Mouse (Mus musculus) frontal cortex, adult 2 months (tissue): ENCODE results near the gene Glrx3. TPM values are rescaled to one million over a fixed set of nuclear protein-coding genes. Genes with fewer than 3 reads are reported as not detected.
"Not testable (repeated sequence)": the region's sequence is repeated elsewhere in the genome, so short reads cannot be mapped to it uniquely, and the experiment has no call there.

Source experiments
- DNase-seq, 2 experiments: peaks; one replicate each; pipeline ENCODE4 v3.0.0; 2022; ENCODE audit warnings: low spot score in 1 of 2; ENCODE audit errors: extremely low spot score in 1 of 2
- polyA plus RNA-seq: library from polyadenylated mRNA; depleted of rRNA; stranded (reverse); fragments of >200 nt; gene quantifications from 2 replicates; pipeline ENCODE4 v1.2.3, GENCODE M21; 2012; rRNA removed

Gene Glrx3
- polyA plus RNA-seq = 97.8 and 97.9 TPM in 2 replicates

DNA sequence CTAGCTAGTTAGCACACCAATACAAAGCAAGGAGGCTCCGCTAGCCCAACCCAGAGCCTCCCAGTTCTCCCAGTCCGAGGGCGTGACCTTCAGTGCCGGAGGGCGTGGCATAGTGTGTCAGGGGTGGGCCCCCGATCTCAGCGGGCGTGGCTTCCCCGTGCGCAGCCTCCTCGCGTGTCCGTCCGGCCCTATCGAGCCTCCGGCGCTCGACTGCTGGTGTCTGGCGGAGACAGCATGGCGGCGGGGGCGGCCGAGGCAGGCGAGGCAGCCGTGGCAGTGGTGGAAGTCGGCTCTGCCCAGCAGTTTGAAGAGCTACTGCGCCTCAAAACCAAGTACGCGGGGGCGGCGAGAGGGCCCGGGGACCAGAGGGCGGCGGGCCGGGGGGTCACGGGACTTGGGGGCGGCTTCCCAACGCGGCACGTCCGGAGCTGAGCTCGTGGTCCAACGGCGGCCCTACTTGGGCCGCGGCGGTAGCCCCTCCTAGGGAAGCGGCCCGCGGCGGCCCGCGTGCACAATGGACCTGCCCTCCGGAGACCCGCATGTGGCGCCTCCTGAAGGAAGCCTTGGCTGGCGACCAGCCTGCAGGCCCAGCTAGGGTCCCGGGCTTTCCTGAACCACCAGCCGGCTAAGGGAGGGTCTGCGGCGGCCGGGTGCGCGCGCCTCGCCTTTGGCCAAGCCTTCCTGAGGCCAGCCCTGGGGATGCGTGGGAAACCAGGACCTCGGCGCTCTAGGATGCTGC, at the start of gene Glrx3:
Glrx3 (plus strand) TSS at position 175 of the 739 bp plus-strand sequence.
- peak; percentile 90 to 96 for DNase-seq

DNA sequence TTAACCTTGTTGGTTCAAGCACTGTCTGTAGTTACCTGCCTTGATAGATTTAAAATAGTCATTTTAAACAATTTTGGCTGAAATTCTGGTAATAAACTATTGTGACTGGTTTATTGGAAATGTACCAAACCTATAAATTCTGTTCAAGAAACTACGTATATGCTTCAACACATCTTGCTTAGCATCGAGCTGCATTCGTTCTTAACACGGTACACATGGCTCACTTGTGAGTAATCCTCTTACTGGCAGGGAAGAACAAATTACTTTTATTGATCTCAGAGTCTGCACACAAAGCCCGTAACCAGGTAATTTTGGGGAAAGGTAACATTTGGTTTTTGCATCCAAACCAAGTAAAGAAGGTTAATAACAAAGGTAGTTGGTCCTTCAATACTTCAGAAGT, 49.6 kb upstream of the Glrx3 start:
- no peak for DNase-seq

DNA sequence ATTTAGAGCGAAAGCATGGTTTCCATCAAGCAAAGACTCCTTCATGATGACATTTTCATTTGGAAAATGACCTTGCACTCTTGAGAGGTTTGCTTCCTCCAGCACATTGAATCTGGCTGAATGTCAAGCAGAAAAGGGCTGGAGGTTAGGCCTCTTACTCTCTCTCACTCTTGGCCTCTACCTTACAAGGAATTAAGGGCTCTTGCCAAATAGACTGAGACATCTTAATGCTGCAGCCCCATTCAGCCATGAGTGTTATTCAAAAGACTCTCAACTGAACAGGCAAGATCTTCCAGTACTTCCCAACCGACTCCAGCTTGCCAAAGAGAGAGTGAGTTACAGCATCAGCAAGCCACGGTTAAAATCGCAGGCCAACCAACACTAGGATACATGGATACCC, 42.0 kb upstream of the Glrx3 start:
- no peak for DNase-seq

DNA sequence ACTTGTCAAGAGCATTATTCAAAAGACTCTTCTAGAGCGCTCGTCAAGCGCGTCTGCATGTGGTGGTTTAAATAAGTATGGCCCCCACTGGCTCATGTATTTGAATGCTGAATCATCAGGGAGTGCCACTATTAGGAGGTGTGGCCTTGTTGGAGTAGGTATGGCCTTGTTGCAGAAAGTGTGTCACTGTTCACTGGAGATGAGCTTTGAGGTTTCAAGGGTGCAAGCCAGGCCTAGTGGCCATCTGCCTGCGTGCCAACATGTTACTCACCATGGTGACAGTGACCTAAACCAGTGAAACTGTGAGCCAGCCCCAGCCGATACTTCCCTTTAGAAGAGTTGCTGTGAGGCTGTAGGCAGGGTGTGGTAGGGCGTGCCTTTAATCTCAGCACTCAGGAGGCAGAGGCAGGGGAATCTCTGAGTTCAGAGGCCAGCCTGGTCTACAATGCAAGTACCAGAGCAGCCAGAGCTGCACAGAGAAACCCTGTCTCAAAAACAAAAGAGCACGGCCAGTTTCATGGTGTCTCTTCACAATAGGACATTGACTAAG, 40.0 kb upstream of the Glrx3 start:
- no peak for DNase-seq

DNA sequence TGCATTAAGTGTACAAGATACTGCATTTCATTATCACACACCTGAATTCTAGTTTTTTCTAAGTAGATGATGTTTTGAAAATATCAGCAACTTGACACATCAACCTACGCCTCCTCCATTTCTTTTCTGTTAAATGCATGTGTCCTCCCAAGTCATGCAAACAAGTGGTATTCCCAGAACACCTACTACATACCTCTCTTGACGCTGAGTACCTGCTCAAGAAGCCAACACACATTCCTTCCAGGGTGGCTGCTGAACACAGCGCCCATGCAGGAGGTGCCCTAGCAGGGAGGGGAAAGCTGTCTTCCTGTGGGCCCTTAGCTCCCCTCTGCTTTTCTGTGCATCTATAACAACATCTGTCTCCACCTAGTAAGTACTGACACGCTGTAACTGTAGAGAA, 38.4 kb upstream of the Glrx3 start:
- DNase-seq = no peak

DNA sequence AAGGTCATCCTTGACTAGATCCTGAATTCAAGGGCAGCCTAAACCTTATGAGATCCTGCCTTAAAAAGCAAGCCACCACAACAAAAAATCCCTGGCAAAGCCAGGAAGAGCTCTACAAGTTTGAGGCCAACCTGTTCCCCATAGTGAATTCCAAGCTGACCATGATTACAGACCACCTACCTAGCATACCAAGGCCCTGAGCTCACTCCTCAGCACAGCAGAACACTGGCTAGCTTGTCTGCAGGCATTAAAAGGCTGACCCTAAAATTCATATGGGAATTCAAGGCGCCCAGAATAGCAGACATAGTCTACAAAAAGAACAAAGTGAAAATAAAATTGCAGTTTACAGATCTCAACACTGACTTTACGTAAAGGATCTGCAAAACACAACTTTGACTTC, 33.3 kb upstream of the Glrx3 start:
- no peak for DNase-seq

DNA sequence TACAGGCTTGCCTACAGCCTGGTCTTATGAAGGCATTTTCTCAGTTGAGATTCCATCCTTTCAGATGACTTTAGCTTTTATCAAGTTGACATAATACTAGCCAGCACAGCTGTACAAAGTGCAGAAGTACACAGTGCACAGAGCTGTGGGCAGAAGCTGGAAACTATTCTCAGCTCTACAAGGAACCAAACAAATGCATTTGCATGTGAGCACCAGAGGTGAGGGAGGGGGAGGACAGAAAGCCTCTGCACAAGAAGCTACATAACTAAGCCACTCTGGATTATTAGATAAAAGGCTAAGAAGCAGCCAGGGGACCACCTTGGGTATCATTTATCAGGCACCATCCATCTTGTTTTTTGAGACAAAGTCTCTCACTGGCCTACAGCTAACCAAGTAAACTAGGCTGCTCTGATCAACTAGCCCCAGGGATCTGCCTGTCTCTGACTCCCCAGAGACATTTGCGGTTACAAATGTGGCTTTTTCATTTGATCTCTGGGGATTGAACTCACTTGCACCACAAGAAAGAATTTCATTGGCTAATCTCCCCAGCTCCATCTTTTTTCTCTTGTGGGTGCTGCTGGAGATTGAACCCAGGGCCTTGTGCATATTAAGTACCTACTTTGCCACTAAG, 29.9 kb upstream of the Glrx3 start:
- DNase-seq = no peak

DNA sequence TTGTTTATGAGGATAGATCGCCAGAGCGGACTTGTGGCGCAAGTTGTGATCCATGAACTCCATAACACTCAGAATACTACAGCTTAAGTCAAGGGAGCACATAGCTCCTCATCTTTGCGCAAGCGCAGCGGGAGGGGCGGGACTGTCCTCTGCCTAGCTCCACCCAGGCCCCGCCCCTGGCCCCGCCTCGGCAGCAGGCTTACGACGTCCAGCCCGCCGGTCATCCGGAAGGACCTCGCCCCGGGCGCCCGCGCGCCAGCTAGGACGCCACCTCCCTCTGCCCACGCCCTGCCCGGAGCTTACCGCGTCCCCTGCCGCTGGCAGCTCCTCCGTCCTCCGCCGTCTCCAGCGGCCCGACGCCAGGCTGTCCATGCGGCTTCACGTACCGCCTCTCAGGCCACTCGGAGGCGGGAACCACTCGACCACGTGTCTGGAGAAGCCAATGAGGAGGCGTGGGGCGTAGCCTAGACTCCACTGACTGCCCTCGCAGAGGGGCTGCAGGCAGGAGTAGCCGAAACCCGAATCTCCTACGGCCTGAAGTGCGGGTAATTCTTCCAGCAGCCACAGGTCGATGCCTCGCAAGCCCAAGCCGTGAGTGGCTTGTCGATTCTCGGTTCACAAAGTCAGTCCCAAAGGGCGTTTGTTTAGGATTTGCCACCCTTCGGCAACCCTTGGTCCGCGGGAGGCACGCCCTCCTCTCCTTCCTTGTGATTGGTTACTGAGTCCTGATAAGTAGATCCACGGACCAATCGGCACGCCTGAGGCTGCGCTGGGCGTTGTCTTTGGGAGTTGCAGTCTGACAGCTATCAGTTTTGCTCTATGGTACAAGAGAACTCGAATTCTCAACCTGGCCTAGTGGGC, 26.8 kb upstream of the Glrx3 start, which contains the start of gene 9430038I01Rik:
9430038I01Rik (minus strand) TSS at position 426 of the 861 bp plus-strand sequence.
- peak; percentile 93 to 95 for DNase-seq

DNA sequence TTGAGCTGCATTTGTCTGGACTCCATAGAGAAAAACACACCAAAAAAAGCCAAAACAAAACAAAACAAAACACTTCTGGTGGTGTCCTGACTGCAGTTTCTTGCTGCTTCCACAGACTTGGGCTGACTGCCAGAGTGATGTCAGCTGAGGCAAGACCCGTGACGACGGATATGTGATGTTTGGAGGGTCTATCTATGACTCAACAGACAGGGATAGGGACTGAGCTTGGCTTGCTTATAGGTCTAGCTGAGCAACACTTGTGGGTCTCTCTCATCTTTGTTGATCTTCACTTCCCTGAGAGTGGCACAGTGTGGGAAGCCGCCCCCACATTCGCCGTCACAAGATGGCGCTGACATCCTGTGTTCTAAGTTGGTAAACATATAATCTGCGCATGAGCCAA, 22.7 kb upstream of the Glrx3 start:
- DNase-seq = no peak

DNA sequence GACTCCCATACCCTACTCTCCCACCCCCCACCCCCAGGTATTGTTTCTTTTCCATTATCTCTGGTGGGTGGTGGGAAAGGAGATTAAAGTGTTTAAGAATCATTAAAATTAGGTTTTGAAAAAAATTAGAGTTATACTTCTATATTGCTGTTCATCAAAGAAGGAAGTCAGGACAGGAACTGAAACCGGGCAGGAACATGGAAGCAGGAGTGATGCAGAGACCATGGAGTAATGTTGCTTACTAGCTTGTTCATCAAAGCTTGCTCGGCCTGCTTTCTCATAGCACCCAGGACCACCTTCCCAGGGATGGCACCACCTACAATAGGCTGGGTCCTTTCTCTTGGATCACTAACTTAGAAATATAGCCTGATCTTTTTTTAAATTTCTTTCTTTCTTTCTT, 16.9 kb upstream of the Glrx3 start:
- no peak for DNase-seq

DNA sequence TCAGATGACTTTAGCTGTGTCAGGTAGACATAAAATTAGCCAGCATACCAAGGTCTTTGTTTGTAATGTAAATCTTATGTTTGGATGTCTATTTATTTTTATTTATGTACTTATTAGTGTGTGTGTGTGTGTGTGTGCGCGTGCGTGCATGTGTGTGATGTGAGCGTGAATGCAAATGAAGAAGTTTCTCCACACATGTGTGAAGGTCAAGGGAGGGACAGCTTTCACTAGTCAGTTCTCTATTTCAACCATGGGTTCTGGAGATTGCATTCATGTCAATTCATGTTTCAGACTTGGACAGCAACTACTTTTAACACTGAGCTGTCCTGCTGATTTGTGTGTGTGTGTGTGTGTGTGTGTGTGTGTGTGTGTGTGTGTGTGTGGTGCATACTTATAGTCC, 16.2 kb upstream of the Glrx3 start:
- DNase-seq = no peak

DNA sequence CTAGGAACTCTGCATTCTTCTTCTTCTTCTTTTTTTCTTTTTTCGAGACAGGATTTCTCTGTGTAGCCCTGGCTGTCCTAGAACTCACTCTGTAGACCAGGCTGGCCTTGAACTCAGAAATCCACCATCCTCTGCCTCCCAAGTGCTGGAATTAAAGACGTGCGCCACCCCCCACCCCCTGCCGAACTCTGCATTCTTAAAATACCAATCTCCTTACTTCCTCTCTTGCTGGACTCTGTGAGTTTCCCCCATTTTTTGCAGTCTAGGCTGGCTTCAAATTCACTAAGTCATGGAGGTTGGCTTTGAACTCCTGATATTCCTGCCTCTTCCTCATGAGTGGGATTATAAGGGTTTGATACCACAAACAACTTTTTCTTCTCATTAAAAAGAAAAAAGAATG, 10.7 kb upstream of the Glrx3 start:
- no peak for DNase-seq

DNA sequence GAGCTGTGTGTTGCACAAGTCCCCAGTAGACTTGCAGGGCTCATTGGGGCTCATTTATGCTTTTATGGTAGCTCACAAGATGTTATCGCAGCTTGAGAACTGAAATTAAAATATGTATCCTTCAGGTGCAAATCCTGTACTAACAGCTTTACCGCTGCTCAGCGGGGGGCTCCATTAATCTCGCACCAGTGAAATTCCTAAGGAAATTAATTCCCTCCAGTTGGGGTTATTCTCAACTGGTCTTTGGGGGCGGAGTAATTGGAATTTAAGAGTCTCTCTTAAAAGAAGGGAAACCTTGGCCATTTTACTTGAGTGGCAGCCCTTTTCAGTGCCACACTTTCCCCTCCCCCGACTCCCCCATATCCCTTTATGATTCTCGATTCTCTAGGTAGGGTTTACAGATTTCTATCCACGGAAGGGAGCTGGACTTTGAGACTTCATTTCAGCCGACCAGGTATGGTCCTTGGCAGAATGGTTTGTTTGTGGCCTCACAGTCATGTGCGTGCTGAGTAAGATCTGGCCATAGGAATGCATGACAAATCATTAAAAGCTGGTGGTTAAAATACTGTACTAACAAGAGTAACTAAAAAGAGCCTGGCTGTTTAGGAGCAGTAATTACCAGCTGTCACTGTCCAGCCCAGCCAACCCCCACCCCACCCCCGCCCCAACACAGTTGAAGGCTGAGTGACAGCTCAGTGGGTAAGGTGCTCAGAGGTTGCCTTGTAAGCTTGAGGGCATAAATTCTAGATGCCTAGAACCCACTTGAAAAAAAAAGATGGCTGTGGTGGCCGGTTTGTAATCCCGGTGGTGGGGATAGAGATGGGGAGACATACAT, 5.4 kb upstream of the Glrx3 start:
- no peak for DNase-seq

DNA sequence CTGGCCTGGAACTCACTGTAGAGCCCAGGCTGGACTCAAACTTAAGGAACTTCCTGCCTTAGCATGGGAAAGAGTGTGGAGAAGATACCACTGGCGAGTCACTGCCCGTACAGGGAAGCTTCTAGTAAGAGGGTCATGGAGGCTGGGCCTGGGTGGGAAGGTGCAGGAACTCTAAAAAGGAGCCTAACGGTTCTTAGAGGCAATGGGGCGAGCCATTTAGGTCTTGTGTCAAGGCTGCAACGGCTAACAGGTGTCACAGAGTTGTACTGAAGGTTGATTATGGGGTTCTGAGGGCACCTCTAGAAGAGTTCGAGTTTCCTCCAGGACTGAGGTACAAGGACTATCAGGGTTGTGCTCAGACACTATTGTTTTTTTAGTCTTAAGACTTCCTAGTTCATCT, 513 bp upstream of the Glrx3 start:
- no peak for DNase-seq

DNA sequence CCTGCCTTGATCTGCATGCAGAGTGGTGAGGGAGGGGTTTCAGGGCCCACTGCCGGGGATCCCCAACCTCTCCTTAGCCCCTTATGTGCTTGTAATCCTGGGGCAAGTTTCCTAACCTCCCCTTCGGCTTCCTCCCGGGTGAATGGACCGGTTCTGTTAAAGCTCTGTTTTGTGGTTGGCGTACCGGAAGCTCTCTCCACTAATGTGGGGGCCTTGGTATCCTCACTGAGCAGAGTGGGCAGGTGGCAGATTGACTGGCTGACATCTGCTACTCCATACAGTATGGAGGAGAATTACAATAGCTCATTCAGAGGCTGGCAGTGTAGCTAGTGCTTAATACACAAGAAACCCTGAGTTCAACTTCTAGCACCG, 751 bp downstream of the Glrx3 start:
- DNase-seq = peak; percentile 12 to 48

DNA sequence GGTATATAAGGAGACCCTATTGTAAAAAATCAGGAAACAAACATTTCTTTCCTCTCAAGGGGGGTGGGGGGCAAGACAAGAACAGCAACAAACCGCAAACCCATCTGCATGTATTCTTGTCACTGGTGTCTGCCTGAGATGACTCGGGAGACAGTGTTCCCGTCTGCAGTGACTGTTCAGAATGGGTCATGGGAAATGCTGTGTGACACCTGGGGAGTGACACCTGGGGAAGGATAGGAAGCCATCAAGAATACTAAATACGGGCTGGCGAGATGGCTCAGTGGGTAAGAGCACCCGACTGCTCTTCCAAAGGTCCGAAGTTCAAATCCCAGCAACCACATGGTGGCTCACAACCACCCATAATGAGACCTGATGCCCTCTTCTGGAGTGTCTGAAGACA, 1.5 kb downstream of the Glrx3 start:
- DNase-seq = not testable (repeated sequence)

DNA sequence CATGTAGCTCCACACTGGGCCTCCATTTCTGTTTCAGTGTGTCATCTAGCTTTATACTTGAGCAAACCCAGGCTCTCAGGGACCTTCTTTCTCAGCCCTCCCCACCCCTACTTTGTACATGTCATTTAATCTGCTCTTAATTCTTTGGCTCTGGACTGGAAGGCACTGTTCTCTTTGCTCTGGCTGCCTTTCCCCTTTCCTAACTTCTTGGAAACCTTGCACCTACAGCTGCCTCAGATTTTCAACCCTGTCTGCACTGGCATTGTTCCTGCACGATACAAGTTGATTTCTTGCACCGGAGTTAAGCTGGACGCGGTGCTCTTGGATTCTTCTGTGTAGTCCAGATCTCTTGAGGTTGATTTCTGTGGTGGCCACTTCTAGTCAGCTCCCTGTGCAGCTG, 5.5 kb downstream of the Glrx3 start:
- no peak for DNase-seq

DNA sequence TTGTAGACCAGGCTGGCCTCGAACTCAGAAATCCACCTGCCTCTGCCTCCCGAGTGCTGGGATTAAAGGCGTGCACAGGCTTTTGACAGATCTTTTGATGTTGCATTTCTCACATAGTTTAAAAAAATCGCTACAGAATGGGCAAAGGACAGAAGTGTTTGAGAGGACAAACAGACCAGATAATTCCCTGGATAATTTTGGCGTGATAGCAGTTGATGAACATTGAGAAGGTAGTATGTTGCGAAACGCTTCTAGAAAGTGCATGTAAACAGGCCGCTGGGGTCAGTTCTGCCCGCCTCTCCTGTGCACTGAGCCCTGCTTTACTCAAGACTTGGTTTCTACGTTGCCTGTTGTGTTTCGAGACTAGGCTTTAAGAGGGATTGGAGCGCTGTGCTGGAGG, 7.9 kb downstream of the Glrx3 start:
- DNase-seq = no peak

DNA sequence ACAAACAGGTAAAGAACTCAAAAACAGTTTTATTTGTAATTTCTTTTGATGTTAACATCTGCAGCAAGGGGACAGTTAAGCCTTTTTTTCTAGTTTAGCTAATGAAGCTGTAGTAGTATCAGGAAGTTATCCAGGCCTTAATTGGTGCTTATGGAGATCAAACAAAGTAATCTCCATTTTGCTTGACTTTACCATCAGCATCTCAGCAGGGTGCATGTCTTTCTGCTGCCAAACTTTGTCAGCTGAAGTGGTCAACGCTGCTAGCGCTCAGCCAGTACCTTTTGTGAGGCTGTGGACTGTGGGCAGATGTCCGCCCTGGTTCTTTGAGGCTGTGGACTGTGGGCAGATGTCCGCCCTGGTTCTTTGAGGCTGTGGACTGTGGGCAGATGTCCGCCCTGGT, 24.0 kb downstream of the Glrx3 start:
- DNase-seq = no peak

DNA sequence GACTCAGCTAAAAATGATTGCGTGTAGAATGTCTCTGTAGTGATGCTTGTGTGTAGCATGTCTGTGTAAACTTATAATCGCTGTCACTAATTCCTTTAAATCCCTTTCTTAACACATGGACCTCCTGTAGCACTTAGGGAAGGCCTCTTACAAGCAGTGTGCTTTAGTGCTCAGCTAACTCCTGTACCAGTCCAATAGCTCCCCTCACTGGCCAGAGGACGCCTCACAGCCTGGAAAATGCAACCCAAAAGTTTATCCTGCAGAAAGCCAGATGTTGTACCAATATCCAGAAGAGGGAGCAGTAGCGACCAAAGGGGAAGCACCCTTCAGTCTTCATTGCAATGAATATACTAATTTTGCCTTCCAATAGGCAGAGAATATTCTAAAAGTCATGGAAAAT, 30.8 kb downstream of the Glrx3 start:
- peak; percentile 33 to 73 for DNase-seq
